Mouse (Mus musculus) embryonic stem cell, embryonic (primary cell): ENCODE data around the gene Arhgef26.

Experiments used
- CTCF ChIA-PET, 4 experiments: fragments of 300-600 bp in 2 of 4; fragments of 350-600 bp in 2 of 4; sonication (Branson Sonifier 250); formaldehyde crosslinking; loops; one replicate each; lab custom pipeline; 2022; ENCODE audit warnings: inconsistent platforms in 2 of 4; lab: Charles Lee
- POLR2A ChIA-PET, 4 experiments: fragments of 300-600 bp in 2 of 4; fragments of 350-600 bp in 2 of 4; sonication (Branson Sonifier 250); formaldehyde crosslinking; loops; one replicate each; lab custom pipeline; 2022; ENCODE audit warnings: antibody characterized with exemption in 4 of 4, inconsistent platforms in 1 of 4; lab: Charles Lee

The Arhgef26 gene

DNA sequence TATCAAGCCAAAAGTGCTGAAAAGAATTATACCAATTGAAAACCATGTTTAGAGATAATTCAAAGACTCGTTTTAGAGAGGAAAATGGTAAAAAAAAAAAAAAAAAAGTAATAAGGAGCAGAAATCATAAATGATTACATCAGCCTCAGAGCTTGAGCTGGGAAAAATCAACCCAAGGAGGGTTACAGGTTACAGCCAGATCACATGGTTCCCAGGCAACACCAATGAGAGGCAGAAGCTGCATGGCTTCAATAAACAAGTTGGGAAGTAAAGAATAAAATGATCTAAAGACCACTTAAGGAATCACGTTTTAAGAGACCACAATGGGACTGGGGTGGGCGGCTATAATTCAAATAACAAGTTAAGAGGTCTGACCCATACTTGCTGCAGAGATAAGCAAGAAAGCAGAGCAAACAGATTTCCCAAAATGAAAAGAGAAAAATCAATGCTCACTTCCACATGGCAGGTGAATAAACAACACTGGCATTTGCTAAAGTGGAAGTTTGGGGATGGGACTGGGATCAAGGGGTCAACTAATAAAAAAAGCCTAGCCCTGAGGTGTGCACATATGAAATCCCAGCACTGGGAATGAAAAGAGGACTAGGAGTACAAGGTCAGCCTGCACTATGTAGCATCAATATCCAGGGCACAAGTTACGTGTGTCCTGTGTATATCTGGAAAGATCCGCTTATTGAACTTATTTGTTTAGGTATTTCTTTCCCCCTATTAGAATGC lies 167.2 kb downstream of the Arhgef26 start:
- ChIA-PET POLR2A (no interaction called here), CTCF (no interaction called here)

DNA sequence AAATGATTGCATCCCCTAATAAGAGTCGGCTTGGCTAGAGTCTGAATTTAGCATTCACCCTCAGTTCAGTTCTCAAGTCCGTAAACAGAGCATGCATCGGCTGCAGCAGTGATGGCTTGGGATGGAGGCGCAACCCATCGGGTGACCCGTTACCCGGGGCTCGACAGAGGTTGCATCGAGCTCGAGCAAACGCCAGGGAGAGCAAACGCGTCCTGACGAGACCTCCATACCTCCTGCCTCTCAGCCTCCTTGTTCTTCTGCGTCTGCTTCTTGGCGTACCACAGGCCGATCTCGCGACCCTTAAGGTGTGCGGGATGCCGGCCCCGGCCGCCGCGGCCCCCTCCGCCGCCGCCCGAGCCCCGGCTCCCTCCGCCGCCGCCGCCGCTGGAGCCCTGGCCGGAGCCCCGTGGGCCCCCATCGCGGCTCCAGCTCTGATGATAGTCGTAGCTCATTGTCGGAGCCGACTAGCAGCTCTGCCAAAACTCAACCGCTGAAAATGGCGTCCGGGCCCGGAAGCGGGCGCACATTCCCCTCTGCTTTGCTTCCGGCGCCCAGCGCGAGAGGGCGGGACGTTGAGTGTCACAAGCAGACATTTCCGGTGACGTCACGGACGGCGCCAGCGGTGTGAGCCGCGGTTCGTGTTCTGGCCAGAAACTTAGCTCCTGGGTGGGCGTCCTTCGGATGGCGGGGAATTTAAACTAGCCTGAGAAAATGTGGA lies 168.5 kb downstream of the Arhgef26 start, which contains the start of gene Dhx36:
Gene Dhx36, minus strand, starts transcription at position 517 of the 718 bp plus-strand sequence.
- POLR2A ChIA-PET = interaction anchor here (0.7 to 1.7 kb wide), 15 partner anchors 10 to 1143 kb away, joined by 3 to 8 read pairs (median 4); partner anchors contain the start of gene Arhgef26 (in 1 of the 4)
- CTCF ChIA-PET = no interaction called here

DNA sequence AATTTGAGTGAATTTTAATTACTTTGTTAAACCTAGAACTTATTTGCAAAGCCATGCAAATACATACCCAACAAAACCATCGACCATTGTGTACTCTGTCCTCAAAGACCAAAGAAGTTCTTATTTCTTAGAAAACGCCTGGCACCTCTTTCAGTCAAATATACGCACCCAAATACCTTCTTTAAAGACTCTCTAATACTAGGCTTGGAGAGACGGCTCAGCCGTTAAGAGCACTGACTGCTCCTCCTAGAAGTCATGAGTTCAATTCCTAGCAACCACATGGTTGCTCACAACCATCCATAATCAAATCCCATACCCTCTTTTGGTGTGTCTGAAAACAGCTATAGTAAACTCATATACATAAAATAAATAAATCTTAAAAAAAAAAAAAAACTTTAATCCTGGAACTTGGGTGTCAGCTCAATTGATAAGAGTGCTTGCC lies 169.1 kb downstream of the Arhgef26 start:
- ChIA-PET CTCF (no interaction called here), POLR2A (interaction anchor here in 3 of 4 experiments (0.8 to 1.7 kb wide), 13 partner anchors 10 to 1144 kb away, joined by 3 to 8 read pairs (median 4); partner anchors contain the start of gene Arhgef26 (in 1 of the 3))
